Mouse (Mus musculus): ENCODE measurements around the gene Pygo2. TPM values are rescaled to one million over a fixed set of nuclear protein-coding genes. Genes with fewer than 3 reads are reported as not detected.

The Pygo2 gene
- polyA plus RNA-seq, 1 experiment from 2014 or later = 43.4 TPM

DNA sequence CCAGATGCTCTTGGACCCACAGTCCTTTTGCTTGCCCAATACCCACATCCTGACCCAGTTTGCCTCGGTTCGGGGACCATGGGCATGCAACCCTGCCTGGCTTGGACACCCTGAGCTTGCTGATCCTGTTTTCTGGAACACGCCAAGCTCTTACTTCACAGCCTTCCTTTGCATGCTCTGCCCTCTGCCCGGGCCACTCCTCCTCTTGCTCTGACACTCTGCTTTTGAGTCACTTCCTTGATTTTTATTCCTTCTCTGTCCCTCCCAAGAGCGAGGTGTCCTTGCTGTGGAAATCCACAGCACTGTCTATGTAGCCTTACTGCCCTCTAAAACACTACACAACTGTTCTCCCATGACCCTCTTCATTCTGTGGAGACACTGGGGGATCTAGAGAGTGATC is 52.2 kb downstream of the Pygo2 start:
- 86% methylated on average over 5 of the region's 5 CpGs for WGBS
- ATAC-seq = no peak
- H3K4me1 ChIP-seq (replicated peaks) = no peaks in the 10 kb centered on the region

More for the DNA sequence above, 52.2 kb downstream of the Pygo2 start:
- Histone ChIP-seq H3K9me3 (no peaks in the 10 kb centered on the region), H3K27ac (no peak overlapping the region), H3K36me3 (no peaks in the 10 kb centered on the region), H3K4me3 (replicated peaks) (no peak overlapping the region), H3K9ac (replicated peaks) (no peak overlapping the region), H3K27me3 (peaks cover 7% of the 10 kb centered on the region; the same call in 1 of the 2 replicates), H3K4me2 (replicated peaks) (no peak overlapping the region)

Other genes starting within 250 kb of the Pygo2 start
- 27.5 and 31.3 TPM in 2 replicates for gene Fam189b, start 247.1 kb upstream of the Pygo2 start, polyA plus RNA-seq (2015; fragmentation: Nextera tagmentation; extraction: Ambion mirVana)
- 43.5 and 46.7 TPM in 2 replicates for gene Gba, start 227.3 kb upstream of the Pygo2 start, polyA plus RNA-seq (2015; fragmentation: Nextera tagmentation; extraction: Ambion mirVana)
- gene Thbs3, start 215.0 kb upstream of the Pygo2 start, polyA plus RNA-seq (2015; fragmentation: Nextera tagmentation; extraction: Ambion mirVana) = 82.9 and 86.2 TPM in 2 replicates
- 158 and 165 TPM in 2 replicates for gene Mtx1, start 203.1 kb upstream of the Pygo2 start, polyA plus RNA-seq (2015; fragmentation: Nextera tagmentation; extraction: Ambion mirVana)
- gene Muc1, start 201.2 kb upstream of the Pygo2 start, polyA plus RNA-seq (2015; fragmentation: Nextera tagmentation; extraction: Ambion mirVana) = 3.2 and 3.4 TPM in 2 replicates
- gene Krtcap2, start 184.2 kb upstream of the Pygo2 start, polyA plus RNA-seq (2015; fragmentation: Nextera tagmentation; extraction: Ambion mirVana) = 205 and 209 TPM in 2 replicates
- 58.6 and 59.4 TPM in 2 replicates for gene Trim46, start 183.9 kb upstream of the Pygo2 start, polyA plus RNA-seq (2015; fragmentation: Nextera tagmentation; extraction: Ambion mirVana)
- gene Dpm3, start 170.9 kb upstream of the Pygo2 start, polyA plus RNA-seq (2015; fragmentation: Nextera tagmentation; extraction: Ambion mirVana) = 74.6 and 75.9 TPM in 2 replicates
- gene Slc50a1, start 159.6 kb upstream of the Pygo2 start, polyA plus RNA-seq (2015; fragmentation: Nextera tagmentation; extraction: Ambion mirVana) = 31.8 and 37.5 TPM in 2 replicates
- gene Efna1, start 149.1 kb upstream of the Pygo2 start, polyA plus RNA-seq (2015; fragmentation: Nextera tagmentation; extraction: Ambion mirVana) = 9.7 and 10.7 TPM in 2 replicates
- 21.8 and 22.5 TPM in 2 replicates for gene Efna3, start 107.2 kb upstream of the Pygo2 start, polyA plus RNA-seq (2015; fragmentation: Nextera tagmentation; extraction: Ambion mirVana)
- 8.8 and 11.4 TPM in 2 replicates for gene Efna4, start 92.2 kb upstream of the Pygo2 start, polyA plus RNA-seq (2015; fragmentation: Nextera tagmentation; extraction: Ambion mirVana)
- gene Adam15, start 80.2 kb upstream of the Pygo2 start, polyA plus RNA-seq (2015; fragmentation: Nextera tagmentation; extraction: Ambion mirVana) = 28.2 and 34.2 TPM in 2 replicates
- 0.19 and 0.24 TPM in 2 replicates for gene Dcst2, start 68.2 kb upstream of the Pygo2 start, polyA plus RNA-seq (2015; fragmentation: Nextera tagmentation; extraction: Ambion mirVana)
- gene Dcst1, start 65.0 kb upstream of the Pygo2 start, polyA plus RNA-seq (2015; fragmentation: Nextera tagmentation; extraction: Ambion mirVana) = 0.88 and 0.93 TPM in 2 replicates
- gene Zbtb7b, start 35.4 kb upstream of the Pygo2 start, polyA plus RNA-seq (2015; fragmentation: Nextera tagmentation; extraction: Ambion mirVana) = 0.45 and 0.54 TPM in 2 replicates
- gene Lenep, start 27.4 kb upstream of the Pygo2 start, polyA plus RNA-seq (2015; fragmentation: Nextera tagmentation; extraction: Ambion mirVana) = 1.5 TPM in 1 of 2 replicates, not detected in the other
- 37.2 and 37.8 TPM in 2 replicates for gene Flad1, start 18.3 kb upstream of the Pygo2 start, polyA plus RNA-seq (2015; fragmentation: Nextera tagmentation; extraction: Ambion mirVana)
- 176 and 177 TPM in 2 replicates for gene Cks1b, start 11.8 kb upstream of the Pygo2 start, polyA plus RNA-seq (2015; fragmentation: Nextera tagmentation; extraction: Ambion mirVana)
- gene Shc1, start 11.8 kb upstream of the Pygo2 start, polyA plus RNA-seq (2015; fragmentation: Nextera tagmentation; extraction: Ambion mirVana) = 17.3 and 17.8 TPM in 2 replicates
- gene Pbxip1, start 6.5 kb downstream of the Pygo2 start, polyA plus RNA-seq (2015; fragmentation: Nextera tagmentation; extraction: Ambion mirVana) = 12.2 and 14.1 TPM in 2 replicates
- 99.9 and 104 TPM in 2 replicates for gene Pmvk, start 24.3 kb downstream of the Pygo2 start, polyA plus RNA-seq (2015; fragmentation: Nextera tagmentation; extraction: Ambion mirVana)
- 4.4 and 5.0 TPM in 2 replicates for gene Kcnn3, start 90.0 kb downstream of the Pygo2 start, polyA plus RNA-seq (2015; fragmentation: Nextera tagmentation; extraction: Ambion mirVana)

Data from midbrain, embryonic 13.5 days (tissue).